Mouse (Mus musculus) G1E (cell line): ENCODE data around the gene Kcnk1.

ENCODE experiments used
- CTCF ChIP-seq: IDR thresholded peaks from 2 replicates; pipeline ENCODE4 v1.5.1; 2012; ENCODE audit warnings: low read depth, low read length, inconsistent platforms, mixed read lengths
- GATA1 ChIP-seq: IDR thresholded peaks from 2 replicates; pipeline ENCODE4 v1.6.1; 2012; ENCODE audit warnings: borderline replicate concordance, low read length, inconsistent platforms, mixed read lengths
- GATA2 ChIP-seq: IDR thresholded peaks from 2 replicates; pipeline ENCODE4 v1.6.1; 2012; ENCODE audit warnings: low read depth, low read length, inconsistent platforms, borderline replicate concordance
- POLR2AphosphoS5 ChIP-seq: IDR thresholded peaks from 2 replicates; pipeline ENCODE4 v1.6.1; 2012; ENCODE audit warnings: low read depth, low read length, inconsistent platforms; ENCODE audit not compliant: insufficient replicate concordance
- TAL1 ChIP-seq: conservative IDR thresholded peaks from 2 replicates; pipeline ENCODE4 v1.6.1; 2012; ENCODE audit warnings: low read depth, low read length, inconsistent platforms, mixed read lengths

- TF ChIP-seq CTCF (no peak), GATA1 (no peak), TAL1 (no peak), POLR2AphosphoS5 (no peak), GATA2 (no peak)
Measured at GRCm38 (mm10) chr8:126006310-126006990, 11.5 kb downstream of the Kcnk1 start.
